Mouse (Mus musculus): ENCODE measurements around the gene Car12.

The Car12 gene

DNA sequence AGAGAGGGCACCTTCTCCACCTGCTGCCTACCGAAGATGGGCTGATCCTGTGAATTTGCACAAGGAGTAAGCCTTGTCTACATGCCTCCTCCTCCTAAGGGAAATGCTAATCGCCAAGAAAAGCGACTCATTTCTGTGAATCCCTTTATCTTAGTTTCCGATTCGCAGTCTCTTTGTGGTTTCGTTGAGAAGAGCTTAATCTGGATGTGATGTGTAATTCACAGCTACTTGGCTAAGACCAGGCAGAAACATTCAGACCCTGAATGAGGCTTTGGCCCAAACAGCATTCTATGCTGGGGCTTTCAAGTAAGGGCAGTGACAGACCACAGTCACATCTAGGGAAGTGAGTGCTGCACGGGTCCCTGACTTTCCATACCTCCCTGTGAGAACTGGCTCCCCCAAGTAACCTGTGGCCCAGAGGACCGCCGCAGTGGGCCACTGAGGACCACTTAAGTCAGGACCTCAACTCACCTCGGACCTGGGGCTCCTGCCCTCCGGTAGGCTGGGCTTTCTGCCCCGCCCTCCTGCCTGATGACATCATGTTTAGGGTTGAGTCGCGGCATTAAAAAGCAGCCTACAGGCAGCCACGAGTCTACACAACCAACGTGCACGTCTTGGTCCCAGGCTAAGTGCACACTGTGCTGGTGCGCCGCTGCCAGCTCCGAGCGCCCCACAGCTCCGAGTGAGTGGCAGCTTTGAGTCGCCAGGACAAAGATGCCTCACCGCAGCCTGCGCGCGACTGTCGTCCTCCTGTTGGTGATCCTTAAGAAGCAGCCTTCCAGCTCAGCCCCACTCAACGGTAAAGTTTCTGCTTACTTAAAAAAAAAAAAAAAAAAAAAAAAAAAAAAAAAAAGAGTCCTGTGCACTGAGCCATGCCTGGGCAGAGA is at the start of gene Car12:
Car12 (plus strand) TSS at position 552 of the 887 bp plus-strand sequence.
- DNase-seq (ENCODE audit: low read depth) = no peak

DNA sequence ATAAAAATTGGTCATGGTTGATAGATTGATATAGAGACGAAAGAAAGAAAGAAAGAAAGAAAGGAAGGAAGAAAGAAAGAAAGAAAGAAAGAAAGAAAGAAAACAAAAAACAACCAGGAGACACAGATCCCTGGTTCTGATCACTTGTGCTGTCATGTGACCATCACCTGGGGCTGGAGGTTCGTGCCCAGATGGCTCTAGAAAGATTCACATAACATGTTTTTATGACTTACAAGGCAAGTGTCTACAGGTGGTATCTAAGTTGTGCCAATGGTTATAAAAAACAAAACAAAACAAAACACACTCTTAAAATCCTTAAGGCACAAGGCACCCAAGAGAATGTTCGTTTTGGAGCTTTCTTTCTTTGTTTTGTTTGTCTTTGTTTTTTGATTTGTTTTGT is 49.7 kb upstream of the Car12 start:
- DNase-seq (ENCODE audit: low read depth) = no peak

DNA sequence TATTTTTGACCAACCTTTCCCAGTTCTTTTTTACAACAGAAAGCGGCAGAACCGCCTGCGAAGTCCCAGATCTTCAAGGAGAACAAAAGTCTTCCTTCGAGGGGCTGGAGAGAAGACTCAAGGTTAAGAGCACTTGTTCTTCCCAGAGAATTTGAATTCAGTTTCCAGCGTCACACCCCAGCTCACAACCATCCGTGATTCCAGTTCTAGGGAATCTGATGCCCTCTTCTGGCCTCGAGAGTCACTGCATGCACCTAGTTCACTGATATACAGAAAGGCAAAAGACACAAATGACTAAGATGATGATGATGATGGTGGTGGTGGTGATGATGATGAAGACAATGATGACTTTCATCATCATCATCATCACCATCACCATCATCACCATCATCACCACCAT is 48.9 kb upstream of the Car12 start:
- no peak for DNase-seq (ENCODE audit: low read depth)

DNA sequence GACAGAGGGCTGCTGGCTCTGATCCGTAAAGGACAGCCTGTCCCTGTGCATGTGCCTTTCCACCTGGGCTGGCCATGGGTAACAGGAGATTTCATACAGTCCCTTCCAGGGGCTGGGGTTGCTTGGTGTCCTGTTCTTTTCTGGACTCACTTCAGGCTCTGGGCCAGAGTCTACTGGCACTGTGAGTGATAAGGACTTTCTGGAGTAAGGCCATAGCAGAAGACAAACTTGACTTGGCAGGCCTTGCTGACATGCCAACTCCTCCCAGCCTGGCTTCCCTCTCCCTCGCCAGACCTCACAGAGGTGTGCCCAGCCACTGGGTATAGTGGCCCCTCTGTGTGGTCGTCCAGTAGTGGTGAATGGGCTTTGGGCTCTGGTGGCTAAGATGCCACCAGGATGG is 47.3 kb upstream of the Car12 start:
- no peak for DNase-seq (ENCODE audit: low read depth)

DNA sequence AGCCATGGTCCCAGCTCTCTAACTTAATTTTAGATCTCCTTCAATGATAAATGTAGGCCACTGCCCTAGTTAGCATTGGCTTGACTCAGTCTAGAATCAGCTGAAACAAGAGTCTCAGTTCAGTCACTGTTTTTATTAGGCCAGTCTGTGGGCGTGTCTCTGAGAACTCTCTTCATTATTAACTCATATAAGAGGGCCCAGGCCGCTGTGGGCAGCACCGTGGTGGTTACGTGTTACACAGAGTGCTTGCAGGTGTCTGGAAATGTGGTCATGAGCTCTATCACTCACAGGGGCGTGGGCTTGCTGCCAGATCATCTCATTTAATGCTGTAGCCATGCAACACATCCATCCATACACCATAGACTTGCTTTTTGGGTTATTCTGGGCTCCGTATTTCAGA is 46.4 kb upstream of the Car12 start:
- no peak for DNase-seq (ENCODE audit: low read depth)

DNA sequence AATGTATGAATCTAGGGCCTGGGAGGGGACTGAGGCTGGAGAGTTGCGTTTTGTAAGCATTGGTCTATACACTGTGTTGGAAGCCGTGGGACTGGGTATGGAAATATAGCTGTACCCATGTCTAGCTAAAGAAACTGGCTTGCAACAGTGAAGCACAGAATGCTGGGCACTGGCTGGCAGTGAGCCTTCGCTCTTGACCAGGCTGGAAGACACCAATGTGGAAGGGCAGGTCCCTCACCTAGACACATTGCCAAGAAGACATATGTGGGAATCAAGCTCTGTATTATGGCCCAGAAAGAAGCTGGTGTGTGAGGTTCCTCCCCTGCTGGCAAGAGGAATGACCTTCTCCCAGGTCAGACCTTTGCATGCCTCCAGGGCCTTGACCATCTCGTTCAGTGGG is 45.6 kb upstream of the Car12 start:
- no peak for DNase-seq (ENCODE audit: low read depth)

DNA sequence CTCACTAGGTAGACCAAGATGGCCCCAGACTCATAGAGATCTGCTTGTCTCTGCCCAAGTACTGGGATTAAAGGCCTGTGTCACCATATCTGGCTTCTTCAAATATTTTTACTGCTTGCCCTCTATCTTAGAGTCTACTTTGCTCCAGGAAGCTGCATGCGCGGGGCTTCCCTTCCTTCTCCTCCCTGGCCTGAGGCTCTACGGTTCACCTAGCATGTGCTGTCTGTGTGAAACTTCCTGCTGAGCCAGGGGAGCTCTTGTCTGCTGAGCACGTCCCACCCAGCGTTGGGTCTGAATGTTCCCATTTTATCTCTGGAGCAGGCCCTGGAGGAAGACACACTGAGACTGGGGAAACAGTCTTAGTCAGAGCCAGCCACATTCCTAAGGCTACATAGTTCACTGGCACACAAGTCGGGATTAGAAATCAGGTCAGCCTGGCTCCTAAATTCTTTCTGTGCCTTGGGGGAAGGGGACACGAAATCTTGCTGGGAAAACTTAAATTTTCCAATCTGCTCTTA is 43.9 kb upstream of the Car12 start:
- no peak for DNase-seq (ENCODE audit: low read depth)

DNA sequence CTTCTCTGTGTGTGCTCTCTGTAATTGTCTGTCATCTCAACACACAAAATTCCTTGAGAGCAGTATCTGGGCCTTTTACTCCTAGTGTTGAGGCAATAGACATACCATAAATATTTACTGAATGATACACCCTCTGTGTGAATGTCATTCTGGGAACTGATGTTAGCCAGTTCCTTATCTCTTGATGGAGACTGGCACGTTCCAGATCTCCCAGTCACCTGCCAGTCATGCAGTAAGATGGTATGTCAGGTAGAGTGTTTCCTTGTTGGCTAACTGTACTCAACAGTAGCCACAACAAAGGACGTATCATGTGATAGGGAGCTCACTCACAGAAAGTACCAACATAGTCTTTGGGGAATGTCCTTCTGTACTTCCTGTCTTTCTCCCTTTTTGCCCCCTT is 39.7 kb upstream of the Car12 start:
- DNase-seq (ENCODE audit: low read depth) = no peak

DNA sequence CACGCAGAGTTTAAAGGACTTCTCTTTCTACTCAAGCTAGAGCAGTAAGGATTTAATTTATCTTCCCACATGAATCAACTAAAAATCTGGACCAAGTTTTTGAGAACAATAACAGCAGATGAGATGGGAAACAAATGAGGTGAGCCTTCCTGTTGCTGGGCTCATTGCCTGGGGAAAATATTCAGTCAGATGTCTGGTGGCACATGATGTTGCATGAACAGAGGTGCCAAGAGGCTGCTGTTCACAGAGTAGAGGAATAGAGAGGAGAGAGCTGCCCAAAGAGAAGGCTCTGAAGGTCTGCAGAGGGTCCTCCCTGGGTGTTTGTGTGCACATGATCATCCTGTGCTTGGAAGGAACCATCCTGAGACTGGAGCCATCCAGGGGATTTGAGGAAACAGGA is 37.9 kb upstream of the Car12 start:
- no peak for DNase-seq (ENCODE audit: low read depth)

DNA sequence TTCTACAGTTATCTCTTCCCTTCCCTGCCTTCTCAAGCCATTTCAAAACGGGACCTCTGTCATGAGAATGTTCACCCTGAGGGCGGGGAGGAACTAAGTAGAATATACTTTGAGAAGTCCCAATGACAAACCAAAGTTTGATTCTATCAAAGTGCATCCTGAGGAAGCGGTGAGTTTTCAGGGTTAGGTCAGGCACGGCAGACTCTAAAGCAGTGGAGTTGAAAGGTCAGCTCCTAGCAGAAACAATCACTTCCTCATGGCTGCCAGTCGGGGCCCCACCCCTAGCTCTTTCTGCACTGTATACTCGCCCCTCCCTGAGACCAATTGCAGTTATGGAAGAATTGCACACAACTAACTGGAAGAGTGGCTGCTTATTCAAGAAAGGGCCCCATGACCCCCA is 33.4 kb upstream of the Car12 start:
- DNase-seq (ENCODE audit: low read depth) = no peak

DNA sequence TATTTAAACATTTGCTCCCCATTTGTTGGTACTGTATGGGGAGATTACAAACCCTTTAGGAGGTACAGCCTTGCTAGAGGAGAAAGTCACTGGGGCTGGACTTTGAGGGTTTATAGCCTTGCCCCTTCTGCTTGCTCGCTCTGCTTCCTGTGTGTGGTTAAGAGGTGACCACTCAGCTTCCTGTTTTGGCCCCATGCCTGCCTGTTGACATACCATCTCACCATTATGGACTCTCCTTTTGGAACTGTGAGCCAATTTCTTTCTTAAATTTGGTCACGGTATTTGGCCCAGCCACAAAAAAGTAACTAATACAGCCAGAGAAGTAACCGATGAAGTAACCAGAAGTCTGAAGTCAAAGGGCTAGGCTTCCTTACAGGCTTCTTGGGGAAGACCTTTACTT is 30.7 kb upstream of the Car12 start:
- no peak for DNase-seq (ENCODE audit: low read depth)

DNA sequence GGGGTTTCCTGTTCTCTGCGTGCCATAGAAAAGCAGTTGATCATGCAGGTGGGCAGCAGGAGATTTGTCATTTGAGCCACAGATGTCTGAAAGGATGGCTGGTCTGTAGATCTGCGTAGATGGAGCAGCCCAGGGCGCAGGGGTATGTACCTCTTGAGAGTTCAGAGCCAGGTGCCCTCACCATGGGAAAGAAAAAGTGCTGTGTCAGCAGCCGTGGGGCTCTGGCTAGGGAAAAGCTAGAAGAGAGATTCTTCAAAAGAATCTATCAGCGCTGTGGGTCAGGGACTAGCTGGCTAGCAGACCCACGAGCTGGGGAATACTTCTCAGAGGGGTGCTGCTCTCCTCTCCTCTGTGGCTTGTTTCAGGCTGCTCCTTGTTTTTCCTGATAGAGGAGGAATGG is 27.8 kb upstream of the Car12 start:
- no peak for DNase-seq (ENCODE audit: low read depth)

DNA sequence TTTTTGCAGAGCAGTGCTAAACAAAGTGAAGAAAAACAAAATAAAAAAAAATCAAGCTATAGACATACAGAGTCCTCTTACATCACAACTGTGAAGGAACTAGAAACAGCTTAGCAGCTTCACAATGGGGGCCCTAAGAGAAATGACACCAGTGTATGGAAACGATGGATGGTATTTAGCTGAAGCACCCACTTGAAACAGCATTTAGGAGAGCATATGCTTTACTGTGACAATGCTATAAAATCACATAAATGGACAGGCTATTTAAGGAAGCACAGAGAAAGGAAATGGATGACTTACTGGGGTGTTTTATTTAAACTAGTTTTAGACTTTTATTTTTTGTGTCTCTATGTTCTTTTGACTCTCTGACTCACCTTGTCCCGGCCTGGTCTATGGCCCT is 25.8 kb upstream of the Car12 start:
- no peak for DNase-seq (ENCODE audit: low read depth)

DNA sequence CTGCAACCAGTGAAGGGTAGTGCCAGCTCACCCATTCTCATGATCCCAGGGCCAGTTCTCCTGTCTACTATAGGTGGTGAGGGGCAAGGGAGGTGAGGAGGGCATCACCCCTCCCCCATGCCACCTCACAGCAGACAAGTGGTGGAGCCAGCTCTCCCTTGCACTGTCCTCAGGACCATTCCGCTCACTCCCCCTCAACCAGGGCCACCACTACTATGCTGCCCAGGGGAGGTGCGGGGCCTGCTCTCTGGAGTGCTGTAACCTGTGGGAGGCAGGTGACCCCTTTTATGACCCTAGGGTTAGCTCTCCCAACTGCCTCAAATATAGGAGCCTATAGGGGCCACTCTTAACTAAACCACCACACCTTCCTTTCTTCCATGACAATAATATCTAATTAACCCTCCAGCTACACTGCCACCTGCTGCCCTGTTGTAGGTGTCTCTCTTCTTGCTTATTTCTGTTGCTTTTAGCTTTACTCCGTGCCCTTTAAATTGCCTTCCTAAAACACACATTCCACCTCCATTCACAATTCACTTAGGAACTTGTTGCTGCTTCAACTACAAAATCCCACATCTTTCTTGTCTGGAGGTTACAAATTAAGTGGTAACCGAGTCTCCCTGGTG is 21.7 kb upstream of the Car12 start:
- no peak for DNase-seq (ENCODE audit: low read depth)

DNA sequence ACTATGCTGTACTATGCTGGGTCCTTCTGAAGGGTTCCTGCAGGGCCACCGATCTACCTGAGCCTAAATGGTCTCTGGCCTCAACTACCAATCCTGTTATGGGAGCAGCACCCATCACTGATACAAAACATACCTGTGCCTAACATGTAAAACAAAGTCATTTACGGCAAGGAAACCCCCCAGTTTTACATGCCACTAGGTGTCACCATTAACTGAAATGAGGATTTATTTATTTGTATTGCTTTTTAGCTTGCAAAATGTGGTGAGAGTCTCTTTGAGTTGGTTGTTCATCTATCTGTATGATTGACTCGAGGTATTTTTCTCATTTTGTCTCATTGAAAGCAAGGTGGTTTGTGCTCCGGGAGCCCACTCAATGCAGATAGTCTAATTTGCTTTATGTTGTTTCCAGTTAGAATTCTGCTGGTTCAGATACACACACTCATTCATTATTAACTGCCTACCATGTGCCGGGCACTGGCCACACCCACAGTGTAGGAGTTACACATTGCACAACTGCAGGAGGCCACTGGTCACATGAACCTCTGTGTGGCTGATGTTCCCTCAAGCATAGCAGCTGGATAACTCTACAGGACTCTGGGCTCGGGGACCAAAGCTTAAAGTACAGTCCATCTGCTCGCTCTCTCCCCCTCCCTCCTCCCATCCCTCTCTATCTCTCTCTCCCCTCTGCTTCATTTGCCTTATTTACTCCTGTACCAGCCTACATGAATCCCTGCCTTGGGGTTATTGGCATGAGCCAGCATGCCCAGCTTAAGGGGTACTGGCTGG is 15.9 kb upstream of the Car12 start:
- DNase-seq (ENCODE audit: low read depth) = no peak

DNA sequence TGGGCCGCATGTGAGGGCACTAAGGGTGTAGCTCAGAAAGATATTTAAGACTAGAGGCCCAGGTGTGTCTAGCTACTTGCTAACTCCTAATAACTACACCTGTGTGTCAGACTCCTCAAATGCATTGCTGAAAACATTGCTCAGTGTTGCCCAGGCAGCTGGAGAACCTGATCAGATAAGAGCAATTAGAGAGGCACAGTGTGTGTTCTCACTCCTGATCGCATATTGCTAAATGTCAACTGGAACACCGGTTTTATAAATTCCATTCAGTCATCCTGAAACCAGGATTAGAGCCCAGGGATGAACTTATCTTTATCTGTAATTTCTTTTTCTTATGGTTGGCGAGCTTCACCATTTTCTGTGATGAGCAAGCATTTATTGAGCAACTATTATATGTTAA is 13.7 kb upstream of the Car12 start:
- DNase-seq (ENCODE audit: low read depth) = no peak

DNA sequence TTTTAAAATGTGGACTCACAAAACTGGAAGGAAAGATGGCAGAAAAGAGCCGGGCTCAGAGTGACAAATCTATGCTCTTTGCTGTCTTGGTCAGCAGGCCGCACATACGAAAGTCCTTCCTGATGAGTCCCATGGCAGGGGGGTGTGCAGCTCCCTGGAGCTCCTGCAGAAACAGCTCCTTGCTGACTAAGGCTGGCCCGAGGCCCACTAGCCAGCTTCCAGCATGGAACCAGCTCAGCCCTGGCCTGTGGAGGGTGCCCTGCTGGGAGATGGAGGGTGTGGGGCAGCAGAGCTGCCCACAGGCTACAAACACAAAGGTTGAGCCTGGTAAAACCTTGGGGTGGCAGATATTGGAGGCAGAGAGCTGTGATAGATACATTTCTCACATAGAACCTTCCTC is 10.5 kb upstream of the Car12 start:
- peak; percentile 33 for DNase-seq (ENCODE audit: low read depth)

DNA sequence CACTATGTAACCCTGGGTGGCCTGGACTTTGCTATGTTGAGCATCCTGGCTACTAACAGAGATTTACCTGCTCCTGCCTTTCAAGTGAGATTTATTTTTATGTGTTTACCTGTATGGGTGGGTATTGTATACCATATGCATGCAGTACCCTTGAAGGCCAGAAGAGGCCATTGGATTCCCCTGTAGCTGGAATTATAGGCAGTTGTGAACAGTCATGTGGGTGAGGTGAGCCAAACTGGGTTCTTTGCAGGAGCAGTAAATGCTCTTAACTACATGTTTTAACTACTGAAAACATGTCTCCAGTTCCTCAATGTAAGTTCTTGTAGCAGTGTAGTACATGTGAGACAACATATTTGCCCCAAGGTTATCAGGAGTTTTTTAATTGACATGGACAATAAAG is 8.1 kb upstream of the Car12 start:
- DNase-seq (ENCODE audit: low read depth) = no peak

DNA sequence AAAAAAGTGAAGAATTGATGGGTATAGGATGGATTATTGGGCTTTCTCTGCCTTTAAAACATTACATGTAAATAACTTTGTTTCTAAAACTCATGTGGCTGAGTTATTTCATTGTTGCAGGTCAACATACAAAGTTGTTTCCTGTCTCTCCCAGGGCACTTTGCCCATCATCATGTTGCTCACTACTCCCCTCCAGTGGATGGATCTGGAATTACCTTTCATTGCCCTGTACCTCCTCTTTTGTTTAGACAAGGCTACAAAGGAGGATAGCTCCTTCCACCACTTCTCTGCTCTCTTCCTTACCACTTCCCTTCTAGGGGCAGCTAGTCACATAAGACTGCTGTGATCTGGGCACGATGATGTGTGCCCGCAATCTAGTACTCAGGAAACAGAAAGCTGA is 7.7 kb upstream of the Car12 start:
- DNase-seq (ENCODE audit: low read depth) = peak; percentile 81

DNA sequence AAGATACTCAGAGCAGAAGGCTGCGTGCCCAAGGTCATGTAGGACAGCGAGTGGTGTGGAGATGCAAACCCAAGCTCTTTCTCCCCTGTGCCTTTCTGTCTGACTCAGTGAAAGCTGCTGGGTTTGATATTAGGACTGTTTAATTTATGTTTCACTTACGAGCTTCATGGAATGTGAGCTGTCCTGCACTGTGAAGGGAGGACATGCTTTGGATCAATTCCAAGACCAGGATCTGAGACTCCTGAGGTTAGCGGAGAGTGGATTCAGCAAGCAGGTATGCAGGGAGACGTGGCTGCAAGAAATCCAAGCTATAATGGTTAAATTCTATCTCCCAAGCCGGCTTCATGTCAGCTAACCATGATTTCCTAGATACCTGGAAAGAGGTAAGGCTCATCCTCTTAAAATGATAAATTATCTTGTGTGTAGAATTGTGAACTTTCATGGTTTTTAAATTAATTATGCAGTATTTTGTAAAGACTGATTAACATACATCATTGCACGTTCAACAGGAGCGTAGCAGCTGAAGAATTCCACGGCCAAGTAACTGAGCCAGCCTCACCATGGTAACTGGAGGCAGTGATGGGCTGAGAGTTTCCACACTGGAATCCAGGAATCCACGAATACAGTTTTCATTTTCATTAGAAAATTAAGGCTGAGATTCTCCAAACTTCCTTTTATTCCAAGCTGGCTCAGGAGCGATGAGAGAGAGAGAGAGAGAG is 5.3 kb upstream of the Car12 start:
- no peak for DNase-seq (ENCODE audit: low read depth)

DNA sequence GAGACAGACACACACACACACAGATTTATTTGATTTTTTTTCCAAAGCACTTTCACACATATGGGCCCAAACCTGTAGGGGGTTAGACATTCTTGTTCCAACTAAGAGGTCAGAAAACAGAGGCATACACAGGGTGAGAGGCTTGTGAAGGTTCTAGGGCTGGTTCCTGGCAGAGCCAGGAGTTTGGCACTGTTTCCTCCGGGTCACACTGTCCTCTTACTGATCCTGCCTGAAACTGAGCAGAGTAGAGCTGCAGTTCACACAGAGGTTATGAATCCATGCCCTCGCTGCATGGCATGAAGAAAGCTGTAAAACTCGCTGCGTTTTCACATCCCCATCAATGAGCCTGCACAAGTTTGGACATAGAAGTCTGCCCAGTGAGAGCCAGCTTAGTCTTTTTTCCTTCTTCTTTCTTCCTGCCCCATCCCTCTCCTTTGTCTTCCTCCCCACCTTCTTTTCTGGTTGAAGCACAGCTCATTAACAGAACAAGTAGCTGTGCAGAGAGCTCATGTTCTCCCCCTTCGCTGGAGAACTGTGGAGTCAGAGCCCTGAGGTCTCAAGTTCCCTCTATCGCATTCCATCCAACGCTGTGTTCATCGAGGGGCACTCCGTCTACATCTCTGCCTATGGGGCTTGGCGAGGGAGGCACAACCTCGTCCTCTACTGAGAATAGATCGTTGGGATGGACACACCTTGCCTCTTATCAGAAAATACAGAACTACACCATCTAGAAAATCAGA is 4.5 kb upstream of the Car12 start:
- no peak for DNase-seq (ENCODE audit: low read depth)
